Mouse (Mus musculus) heart, adult 8-10 months (tissue): ENCODE results near the gene Smo. TPM values are rescaled to one million over a fixed set of nuclear protein-coding genes. Genes with fewer than 3 reads are reported as not detected.
A peak's percentile ranks its signal among the peaks of the same experiment; 100 is the strongest.

Source experiments
- DNase-seq: peaks from one replicate; pipeline ENCODE4 v3.0.0; 2022; ENCODE audit warnings: low spot score
- total RNA-seq, 4 experiments: library from RNA; stranded (reverse); gene quantifications; 2 replicates each; pipeline ENCODE4 v1.2.4; 2022

Smo gene
- total RNA-seq, 4 experiments from 2014 or later, result 6.9 to 9.2 (median 7.7) TPM

DNA sequence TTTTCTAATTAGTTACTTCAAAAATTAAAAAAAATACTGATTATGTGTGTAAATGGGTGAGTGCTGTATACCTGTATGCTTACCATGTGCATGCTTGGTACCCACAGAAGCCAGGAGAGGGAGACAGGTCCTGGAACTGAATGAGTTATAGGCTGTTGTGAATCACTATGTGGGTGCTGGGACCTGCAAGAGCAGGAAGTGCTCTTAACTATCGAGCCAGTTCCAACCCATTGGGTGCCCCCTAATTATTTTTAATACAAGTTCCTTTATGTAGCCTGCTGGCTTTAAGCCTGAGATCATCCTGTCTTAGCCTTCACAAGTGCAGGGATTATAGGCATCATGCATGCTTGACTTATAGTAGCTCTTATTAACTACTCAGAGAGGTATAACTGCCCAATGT, 38.9 kb downstream of the Smo start:
- no peak for DNase-seq

DNA sequence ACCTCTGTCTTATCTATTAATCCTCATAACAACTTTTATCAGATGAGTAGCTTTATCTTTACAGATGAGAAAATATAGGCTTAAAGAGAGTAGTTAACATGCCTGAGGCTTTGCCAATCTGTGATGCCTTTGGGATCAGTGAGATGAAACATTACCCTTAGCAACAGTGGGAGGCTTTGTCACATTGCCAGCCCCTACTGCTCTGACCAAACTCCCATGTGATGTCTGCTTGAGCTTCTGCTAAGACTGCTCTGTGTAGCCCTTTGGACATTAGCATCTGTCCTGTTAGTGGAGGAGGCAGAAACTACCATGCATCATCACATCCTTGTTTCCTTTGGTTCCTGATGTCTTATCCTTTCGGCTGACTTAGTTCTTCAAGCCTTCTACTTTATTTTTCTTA, 40.3 kb downstream of the Smo start:
- DNase-seq, result no peak

DNA sequence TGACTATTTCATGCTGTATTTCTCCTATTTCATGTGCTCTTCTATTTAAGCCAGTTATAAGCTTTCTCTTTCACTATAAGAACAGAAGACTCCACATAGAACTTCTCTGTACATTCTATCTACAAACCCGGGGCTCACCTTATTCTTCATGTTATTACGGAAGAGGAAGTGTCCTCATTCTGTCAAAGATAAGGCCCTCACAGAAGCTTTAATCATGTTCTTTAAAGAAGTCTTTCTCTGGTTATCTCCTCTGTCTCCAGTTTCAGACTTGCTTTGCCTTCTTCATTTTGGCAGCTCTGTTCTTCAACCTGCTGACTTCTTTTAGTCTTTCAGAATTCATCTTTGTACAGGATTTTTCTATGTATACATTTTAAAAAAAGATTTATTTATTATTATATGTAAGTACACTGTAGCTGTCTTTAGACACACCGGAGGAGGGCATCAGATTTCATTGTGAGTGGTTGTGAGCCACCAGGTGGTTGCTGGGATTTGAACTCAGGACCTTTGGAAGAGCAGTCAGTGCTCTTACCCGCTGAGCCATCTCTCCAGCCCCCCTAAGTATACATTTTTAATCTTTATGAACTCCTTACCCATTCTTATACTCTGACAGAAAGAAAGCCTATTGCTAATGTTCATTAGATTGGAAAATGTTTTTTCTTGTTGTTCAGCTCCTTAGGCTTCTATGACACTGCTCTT, 41.4 kb downstream of the Smo start:
- no peak for DNase-seq

DNA sequence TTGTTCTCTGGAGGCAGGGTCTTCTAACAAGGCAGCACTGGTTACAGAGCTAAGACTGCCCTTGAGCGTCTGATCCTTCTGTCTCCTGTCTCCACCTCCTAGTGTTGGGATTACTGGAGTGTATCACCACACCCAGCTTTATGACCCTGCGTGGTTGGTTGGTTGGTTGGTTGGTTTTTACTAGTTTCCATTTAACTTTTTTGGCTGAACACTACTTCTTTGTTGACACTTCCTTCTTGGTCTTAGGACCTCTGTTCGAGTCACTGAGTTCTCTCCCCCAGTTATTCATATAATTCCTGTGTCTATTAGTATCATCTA, 41.9 kb downstream of the Smo start:
- DNase-seq, result no peak

DNA sequence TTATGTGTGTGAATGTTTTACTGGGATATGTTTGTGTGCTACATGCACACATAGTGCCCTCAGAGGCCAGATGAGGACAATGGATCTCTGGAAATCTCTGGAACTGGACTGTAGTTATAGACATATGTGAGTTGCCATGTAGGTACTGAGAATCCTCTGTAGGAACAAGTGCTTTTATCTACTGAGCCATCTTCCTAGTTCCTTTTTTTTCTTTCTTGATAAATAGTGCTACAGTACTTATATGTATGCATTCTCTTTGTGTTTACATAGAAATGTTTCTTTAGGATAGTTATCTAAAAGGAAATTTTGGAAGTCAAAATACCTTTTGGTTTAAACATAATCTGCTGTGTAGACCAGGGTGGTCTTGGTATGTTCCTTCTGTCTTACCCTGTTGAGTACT, 44.8 kb downstream of the Smo start:
- DNase-seq, result no peak

DNA sequence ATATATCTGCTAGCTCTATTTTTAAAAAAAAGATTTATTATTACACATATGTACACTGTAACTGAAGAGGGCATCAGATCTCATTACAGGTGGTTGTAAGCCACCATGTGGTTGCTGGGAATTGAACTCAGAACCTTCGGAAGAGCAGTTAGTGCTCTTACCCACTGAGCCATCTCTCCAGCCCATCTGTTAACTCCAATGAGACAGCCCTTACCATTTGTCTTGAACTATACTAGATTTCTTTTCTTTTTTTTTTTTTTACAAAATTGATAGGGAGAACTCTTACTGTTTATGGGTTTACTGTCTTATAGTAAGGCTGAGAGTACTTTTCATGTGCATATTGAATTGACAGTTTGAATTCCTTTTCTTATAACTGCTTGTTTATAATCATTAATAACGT, 45.3 kb downstream of the Smo start:
- DNase-seq, result no peak

DNA sequence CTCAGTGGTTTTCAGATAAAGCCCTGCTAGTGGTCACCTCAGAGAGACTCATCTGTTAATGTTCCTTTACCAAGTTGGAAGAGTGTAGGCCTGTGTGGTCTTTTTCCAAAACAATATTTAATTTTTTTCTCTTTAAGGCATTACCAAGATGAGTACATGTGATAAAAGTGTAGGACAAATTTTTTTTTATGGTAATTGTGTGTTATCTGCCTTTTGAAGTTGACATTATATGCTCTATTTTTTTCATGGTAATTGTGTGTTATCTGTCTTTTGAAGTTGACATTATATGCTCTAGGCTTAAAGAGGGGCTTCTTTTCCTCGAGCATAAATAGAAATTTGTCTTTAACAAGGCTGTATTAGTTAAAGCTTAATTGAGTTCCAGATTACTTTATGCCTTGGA, 46.9 kb downstream of the Smo start:
- DNase-seq, result no peak

DNA sequence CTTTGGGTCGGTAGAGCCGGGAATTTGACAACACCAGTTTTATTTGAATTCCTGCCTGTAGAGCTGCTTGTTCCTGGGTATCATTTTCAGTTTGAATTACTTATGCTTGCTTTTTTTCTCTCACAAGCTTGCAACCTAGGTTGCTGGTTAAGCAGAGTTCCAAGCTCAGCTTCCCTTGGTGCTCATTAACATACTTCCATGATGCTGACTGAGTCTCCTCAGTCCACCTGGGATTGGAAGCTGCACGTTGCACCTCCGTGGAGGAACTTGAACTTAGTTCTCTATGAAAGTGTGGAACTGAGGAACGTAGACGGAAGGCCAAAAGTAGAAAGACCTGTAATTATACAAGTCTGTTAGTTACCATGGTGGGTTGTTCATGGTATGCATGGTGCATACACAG, 48.7 kb downstream of the Smo start:
- no peak for DNase-seq

DNA sequence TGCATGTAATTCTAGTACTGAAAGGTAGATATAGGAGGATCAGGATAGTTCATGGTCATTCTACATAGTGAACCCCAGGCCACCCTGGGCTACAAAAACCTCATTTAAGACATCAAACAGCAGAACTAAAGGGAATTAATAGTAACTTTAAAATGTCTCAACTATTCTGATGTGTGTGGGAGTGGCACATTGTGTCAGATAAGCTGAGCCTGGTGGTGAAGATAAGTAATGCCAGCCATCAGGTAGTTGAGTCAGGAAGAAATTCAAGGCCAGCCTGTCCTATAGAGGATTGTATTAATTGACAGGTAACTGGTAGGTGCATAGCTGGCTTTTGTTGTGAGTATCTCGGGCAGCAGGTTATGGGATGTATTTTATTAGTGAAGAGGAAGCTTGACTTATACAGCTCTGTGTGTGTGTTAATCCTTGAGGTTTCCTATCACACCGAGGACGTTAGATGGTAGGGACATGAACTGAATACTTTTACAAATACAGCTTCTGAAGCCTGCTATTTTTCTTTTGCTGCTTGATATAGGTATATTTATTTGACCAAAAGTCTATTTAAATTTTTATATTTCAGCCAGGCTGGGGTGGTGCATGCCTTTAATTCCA, 49.2 kb downstream of the Smo start:
- DNase-seq, result no peak

DNA sequence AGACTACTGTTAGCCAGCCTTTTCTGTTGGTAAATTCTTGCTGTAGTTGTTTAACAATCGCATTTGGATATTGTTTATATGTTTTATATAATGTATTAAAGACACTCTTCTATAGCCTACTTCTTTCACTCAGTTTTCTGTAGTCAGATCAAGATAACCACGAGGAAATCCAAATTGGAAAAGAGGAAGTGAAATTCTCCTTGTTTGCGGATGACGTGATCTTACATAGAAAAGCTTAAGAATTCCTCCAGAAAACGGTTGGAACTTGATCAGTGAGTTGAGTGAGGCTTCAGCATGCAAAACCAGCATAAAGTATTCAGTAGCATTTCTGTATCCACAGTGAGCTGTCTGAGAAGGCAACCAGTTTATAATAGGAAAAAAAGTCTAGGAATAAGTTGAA, 50.5 kb downstream of the Smo start:
- peak; percentile 16 for DNase-seq

DNA sequence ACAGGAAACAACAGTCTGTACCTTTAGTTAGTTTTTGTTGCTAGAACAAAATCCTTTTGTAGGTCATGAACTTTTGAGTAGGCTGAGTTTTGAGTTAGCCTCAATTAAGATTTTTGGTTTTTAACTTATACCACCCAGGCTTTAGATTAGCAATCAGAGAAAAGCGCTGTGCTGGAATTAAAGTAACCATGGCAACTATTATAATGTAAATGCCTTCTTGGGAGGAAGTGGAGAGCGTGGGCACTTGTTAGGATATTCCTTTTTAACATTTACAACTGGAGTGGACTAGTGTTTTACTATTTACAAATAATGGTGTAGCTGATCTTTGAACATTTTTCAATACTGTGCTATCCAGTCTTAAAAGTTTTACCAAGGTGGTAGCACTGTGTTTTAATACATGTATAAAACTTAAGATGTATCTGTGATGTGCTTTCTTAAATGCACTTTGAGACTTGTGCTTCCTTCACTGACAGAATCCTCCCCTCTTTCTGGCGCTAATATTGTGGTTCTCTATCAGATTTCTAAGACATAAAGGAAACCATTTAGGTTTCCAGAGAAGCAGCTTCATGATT, 53.6 kb downstream of the Smo start:
- no peak for DNase-seq

DNA sequence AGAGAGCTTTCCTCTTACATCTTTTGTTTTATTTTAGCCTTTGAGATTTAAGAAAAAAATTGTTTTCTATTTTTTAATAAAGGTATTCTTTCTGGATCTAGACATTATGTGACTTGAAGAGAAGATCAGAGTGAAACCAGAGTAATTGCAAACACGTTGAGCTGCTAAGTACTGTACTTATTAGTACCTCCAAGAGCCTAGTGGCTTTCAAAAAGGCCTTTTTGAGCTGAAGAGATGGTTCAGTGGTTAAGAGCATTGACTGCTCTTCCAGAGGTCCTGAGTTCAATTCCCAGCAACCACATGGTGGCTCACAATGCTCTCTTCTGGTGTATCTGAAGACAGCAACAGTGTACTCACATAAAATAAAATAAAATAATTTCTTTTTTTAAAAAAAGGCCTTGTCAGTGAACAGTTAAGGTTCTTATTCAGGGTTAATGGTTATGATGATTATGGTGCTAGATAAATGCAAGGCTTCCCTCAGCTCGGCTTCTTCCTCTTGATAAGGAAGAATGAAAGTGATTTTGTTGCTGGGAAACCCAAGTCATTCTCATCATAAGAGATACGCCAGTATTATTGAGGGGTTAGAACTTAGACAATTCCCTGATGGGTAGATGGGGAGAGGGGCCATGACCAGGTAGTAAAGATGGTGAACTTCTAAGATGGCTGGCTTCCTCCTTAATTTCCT, 54.9 kb downstream of the Smo start:
- no peak for DNase-seq

DNA sequence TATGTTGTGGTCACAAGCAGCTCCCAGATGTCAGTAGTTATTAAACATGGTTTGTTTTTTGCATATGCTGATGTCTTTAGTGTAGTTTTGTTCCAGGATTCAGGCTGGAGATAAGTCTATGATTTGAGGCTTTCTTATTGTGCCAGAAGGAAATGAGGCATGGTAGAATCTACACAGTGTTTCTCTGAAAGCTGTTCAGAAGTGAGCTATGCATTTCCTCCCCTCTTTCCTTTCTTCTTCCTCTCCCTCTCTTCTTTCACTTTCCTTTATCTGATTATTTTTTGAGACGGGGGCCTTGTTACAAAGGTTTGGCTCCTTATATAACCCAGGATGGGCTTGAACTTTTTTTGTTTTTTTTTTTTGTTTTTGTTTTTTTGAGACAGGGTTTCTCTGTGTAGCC, 58.2 kb downstream of the Smo start:
- no peak for DNase-seq

DNA sequence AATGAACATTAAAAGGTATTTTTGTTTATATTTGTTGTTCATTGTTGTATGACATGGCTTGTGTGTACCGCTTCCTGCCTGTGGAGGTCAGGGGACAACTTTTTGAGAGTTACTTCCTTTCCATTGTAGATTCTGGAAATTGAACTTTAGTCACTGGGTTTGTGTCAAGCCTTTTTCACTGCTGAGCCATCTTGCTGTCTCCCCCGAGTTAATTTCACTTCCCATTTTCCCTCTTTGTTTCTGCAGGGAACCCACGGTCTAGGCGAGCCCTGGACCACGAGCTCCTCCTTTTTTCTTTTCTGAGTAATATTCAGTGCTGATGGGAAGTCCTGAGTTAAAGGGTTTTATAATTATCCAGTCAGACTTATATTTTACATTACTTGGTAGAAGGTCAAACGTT, 59.3 kb downstream of the Smo start:
- peak; percentile 23 for DNase-seq

DNA sequence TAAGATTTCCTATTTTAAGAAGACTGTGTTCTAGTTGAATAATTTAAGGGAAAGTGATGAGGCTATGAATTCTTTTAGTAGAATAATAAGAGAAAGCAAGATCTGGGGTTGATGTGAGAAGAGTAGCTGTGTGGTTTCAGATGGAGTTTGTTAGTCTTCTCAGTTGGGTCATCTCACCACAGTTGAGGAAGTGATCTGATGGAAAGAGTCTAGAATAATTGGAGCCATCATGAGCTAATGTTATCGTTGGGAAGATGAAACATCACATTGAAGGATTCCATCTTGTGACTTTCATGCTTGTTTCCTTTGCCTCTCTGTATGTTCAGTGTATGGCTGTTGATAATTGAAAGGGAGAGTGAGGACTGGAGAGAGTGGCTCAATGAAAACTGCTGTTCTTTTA, 67.7 kb downstream of the Smo start:
- no peak for DNase-seq

DNA sequence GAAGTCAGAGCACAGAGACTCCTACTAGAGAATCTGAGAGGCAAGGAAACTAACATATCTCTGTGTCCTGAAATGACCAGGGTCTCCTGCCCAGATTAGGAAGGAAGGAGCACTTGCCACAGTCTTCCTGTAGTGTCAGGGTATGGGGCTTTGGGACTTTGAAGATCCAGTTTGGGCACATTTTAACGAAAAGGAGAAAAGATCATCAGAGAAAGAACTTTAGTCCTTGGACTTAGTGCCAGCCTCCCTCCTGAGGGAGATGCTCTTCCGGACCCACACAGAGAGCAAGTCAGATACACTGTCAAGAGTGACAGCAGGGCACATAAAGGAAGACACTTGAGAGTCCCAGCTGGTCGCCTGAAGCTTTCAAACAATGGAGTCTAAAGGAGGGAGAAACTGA, 68.7 kb downstream of the Smo start:
- DNase-seq, result no peak

DNA sequence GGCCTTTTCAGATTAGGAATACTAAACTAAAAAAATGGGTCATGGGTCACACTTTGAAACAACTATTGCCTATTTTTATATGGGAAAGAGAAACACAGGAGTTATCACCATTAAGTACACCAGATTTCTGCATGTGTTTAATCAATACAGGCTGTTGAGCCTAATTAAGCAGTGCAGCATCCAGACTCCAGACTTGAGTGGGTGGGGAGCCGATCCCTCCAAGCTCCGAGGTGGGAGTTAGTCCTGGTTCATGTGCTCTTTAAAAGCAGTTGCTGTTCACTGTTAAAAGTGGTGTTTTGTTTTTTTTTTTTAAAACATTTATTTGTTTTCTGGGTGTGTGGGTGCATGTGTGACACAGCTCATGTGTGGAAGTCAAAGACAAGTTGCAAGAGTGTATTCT, 70.1 kb downstream of the Smo start:
- no peak for DNase-seq

Other genes with a start within 250 kb of the Smo start
- 1 to 10 TPM; 2.0 to 4.8 (median 2.8) TPM for gene Kcp, start 227.6 kb upstream of the Smo start, total RNA-seq
- gene Irf5, start 208.9 kb upstream of the Smo start, total RNA-seq, result 1 to 10 TPM; 2.0 to 4.0 (median 2.4) TPM
- gene Tnpo3, start 125.6 kb upstream of the Smo start, total RNA-seq, result 10 to 100 TPM; 42.9 to 50.8 (median 46.4) TPM
- 1 to 10 TPM; 2.0 to 2.7 (median 2.3) TPM for gene Tspan33, start 41.3 kb upstream of the Smo start, total RNA-seq
- 10 to 100 TPM; 14.2 to 19.6 (median 17.2) TPM for gene Ahcyl2, start 32.5 kb downstream of the Smo start, total RNA-seq
- gene Strip2, start 181.5 kb downstream of the Smo start, total RNA-seq, result 10 to 100 TPM; 51.6 to 63.6 (median 58.9) TPM